Mouse (Mus musculus) megakaryocyte, adult 5-6 weeks (primary cell): ENCODE data around the gene 2210418O10Rik. TPM values are rescaled to one million over a fixed set of nuclear protein-coding genes. Genes with fewer than 3 reads are reported as not detected.
"Not testable (repeated sequence)": the region's sequence is repeated elsewhere in the genome, so short reads cannot be mapped to it uniquely, and the experiment has no call there.

Experiments
- ATAC-seq: 2 replicates; pipeline ENCODE4 v1.8.0; 2016; ENCODE audit warnings: mild to moderate bottlenecking, inconsistent platforms; ENCODE audit not compliant: poor library complexity, severe bottlenecking
- total RNA-seq, 2 experiments: library from RNA; stranded (forward) in 1 of 2; stranded (reverse) in 1 of 2; fragments of 153-499, 151-499 nt in 1 of 2; fragments of 221-1000, 200-1000 nt in 1 of 2; gene quantifications; 2 replicates each; pipeline versions ENCODE4 v1.2.3 to v1.2.4; 2015 to 2017

The 2210418O10Rik gene
- 1.5 and 2.1 TPM in 2 replicates for total RNA-seq (2015)
- total RNA-seq (2017): 2.3 and 3.7 TPM in 2 replicates

- not testable (repeated sequence) for ATAC-seq
Observed at GRCm38 (mm10) chr2:176226269-176226668, at the start of gene 2210418O10Rik. TSS of gene 2210418O10Rik (plus strand) at chr2:176226569.

GRCm38 (mm10) chr2:176248519-176248918 lies 22.1 kb downstream of the 2210418O10Rik start:
- ATAC-seq: not testable (repeated sequence)

Other genes starting within 250 kb of the 2210418O10Rik start
- 0.23 TPM in 1 of 2 replicates, not detected in the other for gene Gm2004, start 76.7 kb upstream of the 2210418O10Rik start, total RNA-seq (2015)
- gene Gm2004, start 76.7 kb upstream of the 2210418O10Rik start, total RNA-seq (2017): 0.18 and 0.41 TPM in 2 replicates
- gene Gm11009, start 92.9 kb downstream of the 2210418O10Rik start, total RNA-seq (2015): not detected in 2 replicates
- not detected in 2 replicates for gene Gm11009, start 92.9 kb downstream of the 2210418O10Rik start, total RNA-seq (2017)
- 0.71 TPM in 1 of 2 replicates, not detected in the other for gene Gm14435, start 197.0 kb downstream of the 2210418O10Rik start, total RNA-seq (2015)
- gene Gm14435, start 197.0 kb downstream of the 2210418O10Rik start, total RNA-seq (2017): 1.9 TPM in 1 of 2 replicates, not detected in the other